Mouse (Mus musculus) kidney, adult 18-20 months (tissue): ENCODE results near the gene Tomm20.

Source experiments
- DNase-seq: peaks from one replicate; pipeline ENCODE4 v3.0.0; 2021

Tomm20 gene

DNA sequence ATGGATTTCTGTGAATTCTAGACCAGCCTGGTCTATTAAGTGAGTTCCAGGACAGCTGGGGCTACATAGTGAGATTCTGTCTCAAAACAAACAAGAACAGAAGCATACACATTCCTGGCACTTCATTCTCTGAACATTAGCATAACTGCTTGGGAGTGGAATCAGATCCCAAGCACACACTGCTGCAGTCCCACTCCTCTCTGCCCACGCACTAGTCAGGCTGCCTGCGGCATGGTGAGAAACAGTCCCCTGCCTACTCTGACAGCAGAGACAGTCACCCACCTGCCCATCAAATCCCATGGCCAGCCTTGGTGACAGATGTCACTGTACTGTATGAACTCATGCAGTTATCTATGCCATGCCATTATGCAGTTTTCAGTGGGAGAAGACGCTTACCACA is 15.9 kb upstream of the Tomm20 start:
- DNase-seq, result no peak

DNA sequence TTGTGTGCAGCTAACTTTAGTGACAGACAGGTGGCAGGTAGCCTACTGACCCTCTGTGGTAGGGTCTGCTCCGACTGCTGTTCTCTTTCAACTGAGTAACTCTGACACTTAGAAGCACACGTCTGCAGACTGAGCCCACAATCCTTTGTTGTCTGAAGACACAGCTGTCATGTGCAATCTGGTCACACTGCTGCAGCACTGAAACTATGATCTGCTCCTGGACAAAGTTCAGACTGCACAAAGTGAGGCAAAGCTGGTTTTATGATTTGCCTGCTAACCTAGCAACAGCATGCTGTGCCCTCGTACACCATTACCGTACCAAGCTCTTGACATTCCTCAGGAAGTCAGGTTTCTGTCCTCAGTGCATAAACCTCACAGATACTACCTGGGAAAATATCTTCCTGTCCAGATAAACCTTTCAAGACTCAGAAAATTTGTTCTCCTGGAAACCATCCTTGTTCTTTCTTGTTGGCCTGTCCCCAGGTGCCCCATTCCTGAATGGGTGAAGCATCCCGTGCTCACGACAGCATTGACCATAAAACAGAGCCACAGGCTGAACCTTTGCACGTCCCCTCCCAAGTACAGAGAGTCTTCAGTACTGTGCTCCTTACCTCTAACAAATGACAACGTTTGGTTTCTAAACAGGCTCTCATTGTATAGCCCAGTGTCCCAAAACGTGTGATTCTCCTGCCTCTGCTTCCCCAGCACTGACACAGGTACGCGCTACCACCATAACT is 6.4 kb upstream of the Tomm20 start:
- no peak for DNase-seq

DNA sequence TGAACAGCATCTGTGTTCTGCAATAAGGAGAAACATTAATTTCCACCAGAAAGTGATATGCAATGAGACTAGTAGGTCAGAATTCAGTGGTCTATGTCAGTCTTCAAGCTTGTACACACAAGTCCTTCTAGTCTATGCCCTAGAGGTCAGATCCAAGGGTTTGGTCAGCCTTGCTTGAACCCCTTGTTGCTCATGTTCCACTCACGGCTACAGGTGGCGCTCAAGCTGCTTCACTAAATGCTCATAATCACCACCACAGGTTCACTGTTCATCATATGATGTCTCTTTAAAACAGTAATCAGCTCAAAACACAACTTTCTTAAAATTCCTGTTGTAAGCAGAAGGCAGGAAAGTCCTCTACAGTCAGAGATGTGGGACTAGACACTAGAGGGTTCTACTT is 3.9 kb upstream of the Tomm20 start:
- DNase-seq, result no peak

DNA sequence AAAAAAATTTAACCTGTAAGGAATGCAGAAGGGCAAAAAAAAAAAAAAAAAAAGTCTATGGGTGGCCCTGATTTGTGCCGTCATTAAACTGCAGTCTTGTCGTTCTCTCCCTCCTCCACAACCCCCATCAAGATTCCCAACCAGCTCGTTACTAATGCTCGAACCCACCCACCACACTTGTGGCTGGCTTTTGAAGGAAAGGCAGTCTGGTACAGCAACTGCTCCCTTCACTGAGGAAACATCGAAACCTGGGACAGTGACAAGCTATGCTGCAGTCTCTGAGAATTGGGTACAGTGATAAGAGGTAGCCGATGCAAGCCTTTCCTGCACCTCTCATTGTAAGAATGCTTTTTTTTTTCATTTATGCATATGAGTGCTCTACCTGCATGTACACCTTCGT is 800 bp upstream of the Tomm20 start:
- no peak for DNase-seq

DNA sequence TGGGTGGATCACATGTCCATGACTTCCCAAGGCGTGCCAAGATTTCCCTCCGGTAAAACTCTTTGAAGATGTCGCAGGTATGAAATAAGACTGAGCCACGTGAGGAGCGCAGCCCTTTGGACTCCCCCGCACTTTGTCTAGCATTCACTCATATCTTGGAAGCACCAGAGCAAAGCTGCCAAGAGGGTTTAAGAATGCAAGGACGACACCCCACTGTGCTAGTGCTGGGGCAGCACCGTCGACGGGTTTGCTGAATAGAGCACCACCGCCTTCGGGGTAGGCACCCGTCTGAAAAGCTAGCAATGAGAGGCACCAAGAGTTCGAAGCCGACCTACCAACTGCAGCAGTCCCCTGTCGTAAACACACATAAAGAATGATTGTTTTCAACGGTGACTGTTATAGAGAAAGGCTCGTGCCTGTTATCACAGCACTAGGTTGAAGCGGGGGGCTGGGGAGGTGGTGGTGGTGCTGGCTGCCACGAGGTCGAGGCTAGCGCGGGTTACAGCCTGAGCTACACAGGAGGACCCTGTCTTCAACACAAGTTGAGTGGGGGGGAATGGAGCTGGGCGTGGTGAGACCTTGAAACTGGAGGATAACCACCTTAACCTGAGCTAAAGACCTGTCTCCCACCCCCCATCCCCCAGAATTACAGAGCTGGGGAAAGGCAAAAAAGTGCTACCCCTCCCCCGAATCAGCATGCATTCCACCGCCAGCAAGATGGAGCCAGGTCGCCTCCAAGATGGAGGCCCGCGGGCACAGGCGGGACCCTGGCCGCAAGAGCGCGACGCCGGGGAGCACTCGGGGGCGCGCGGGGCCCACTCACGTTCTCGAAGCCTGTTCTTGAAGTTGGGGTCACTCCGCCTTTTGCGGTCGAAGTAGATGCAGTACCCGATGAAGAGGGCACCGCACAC is 608 bp downstream of the Tomm20 start:
- DNase-seq, result peak; percentile 77

DNA sequence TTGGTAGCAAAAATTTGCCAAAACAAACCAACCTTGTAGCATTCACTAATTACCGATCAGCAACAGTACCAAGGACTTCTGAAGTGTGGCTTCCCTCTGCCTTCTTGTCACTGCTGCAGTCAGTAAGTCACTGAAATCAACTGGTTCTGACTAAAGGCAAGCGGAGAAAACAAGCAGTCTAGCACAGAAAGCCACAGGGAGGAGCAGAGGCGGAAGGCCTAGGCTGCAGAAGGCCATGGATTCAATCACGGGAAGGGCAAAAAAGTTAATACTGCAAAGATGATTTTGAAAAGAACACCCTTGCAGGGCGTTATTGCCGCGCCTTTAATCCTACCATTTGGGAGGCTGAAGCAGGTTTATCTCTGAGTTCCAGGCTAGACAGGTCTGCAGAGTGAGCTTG is 2.1 kb downstream of the Tomm20 start:
- DNase-seq, result no peak

DNA sequence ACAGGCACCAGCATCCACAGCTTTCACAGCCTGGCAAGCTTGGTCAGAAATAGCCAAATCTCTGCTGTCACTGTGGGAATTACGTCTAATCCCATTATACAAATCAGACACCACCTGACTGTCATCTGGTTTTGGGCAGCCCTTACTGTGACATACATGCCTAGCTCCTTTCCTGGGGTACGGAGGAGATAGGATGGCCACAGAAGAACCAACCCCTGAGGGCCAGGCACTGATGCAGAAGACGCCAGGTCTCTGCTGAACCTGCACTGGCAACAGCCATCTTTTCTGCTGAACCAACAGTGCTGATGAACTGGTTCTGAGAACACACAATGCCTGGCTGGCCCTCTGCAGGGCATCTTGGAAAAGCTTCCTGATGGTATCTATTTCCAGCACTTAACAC is 8.3 kb downstream of the Tomm20 start:
- DNase-seq, result no peak

DNA sequence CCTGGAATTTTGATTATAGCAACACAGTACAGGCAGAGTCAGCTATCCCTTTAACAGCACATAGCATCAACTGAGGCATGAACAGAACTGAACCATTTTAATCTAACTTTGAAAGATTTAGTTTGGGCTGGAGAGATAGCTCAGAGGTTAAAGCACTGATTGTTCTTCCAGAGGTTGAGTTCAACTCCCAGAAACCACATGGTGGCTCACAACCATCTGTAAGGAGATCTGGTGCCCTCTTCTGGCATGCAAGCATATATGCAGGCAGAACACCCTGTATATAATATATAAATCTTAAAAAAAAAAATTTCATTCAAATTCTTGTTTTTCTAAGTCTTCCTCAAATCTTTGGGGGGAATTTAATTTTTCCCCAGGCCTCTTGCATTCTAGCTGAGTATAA is 9.7 kb downstream of the Tomm20 start:
- no peak for DNase-seq

DNA sequence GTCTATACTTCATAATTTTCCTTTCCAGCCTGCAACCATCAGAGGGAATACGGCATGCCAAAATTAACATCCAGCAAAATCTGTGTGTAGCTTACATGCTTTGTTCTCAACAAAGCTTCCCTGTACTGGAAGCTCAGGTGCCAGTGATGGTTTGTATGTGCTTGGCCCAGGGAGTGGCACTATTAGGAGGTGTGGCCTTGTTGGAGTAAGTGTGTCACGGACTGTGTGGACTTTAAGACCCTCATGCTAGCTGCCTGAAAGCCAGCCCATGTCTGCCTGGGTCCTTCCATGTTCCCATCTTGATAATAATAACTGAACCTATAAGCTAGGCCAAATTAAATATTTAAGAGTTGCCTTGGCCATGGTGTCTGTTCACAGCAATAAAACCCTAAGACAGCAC is 10.3 kb downstream of the Tomm20 start:
- no peak for DNase-seq

DNA sequence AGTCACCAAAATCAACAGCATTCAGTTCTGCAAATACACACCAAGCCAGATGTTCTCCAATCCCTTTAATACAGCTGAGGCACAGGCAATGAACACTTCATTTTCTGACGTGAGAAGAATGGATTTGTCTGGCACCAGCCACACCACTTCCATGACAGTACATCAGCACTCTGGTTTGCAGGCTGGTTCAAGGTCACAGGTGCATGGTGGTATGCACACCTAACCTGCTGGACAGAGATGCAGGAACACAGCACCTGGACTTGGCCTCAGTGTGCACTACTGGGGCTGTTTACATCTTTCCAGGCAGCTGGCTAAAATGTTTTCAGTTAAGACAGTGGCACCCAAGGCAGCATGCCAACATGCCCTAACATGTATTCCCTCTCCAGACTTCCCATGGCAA is 13.0 kb downstream of the Tomm20 start:
- no peak for DNase-seq

DNA sequence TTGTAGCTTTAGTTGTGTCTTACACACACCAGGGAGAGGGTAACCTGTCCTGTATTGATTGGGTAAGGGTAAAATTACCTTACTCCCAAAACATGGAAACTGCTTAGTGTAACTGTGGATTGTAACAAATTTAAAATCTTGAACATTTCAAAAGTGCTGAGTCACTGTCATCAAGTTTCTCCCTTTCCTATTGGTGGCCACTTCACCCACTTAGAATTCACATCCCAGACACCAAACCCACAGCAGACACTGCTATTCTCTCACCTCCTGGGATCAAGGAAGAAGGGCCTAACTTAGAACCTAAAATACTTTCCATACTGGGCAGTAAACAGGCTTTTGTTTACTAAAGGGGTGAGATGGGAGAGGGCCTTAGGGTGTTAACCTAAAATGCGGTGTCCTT is 13.4 kb downstream of the Tomm20 start:
- no peak for DNase-seq

DNA sequence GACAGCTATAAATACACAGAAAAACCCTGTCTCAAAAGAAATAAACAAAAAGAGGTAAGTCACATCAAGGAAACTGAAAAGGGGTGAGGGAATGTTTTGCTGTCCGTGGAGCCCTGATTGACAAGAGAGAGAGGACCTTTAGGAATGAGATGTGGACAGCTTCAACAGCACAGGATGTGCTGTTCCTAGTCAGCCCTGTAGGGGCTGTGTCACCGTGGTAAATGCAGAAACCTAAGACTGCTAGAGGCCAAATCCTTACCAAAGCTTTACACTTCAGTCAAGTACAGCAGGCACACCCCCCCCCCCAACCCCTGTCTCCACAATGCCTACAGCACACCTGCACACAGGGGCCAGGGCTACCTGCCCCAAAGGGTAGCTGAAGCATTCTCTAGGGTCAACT is 13.9 kb downstream of the Tomm20 start:
- no peak for DNase-seq

DNA sequence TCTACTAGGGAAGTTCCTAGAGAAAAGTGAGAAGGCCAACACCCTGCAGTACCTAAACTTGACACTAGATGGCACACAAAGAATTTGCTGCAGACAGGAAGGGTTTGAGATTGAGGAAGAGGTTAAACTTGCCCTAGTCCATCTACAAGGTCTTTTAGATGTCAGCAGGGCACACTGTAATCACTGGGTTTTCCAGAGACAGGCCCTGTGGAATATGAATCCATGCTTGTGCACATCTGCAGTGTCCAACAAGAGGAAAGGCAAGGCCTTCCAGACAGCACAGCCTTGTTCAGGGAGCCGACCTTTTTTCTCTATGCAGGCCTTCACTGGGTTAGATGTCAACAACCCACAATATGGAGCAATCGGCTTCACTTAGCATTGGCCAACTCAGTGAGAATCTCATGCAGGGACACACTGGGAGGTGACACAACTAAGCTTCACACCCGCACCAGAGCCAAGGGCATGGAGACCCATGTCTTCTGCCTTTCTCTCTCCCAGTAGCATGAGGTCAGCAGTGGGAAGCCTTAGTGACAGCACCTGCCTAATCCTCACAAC is 16.0 kb downstream of the Tomm20 start:
- DNase-seq, result peak; percentile 68

DNA sequence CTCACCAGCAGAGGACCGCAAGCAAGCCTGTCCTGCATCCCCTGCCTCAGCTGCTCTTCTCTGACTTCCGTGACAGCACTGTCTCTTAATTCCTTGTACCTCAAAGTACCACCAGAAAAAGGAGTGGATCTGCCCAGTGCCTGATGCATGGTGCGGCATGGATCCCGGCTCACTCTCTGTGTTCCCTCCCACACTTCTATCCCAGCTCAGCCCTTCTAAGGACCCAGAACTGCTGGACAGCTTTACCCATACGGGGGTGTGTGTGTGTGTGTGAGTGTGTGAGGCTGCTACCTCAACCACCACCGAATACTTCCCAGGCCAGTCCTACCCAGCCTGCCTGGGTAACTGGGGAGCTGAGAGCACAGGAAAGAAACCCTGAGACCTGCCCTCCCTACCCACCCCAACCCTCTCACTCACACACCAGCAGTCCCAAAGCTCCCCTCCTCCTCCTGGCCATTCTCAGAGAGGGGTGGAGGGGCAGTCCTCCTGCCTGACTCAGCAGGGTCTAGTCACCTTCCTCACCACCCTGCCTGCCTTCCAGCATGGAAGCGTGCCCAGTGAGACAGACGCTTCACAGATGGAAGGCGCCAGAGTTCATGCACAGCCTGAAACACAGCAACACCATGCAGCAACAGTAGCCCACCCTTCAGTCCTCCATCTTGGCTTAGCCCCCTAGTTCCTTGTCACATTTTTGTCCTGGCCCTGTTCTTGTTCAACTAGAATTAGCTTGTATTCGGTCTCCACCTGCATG is 16.7 kb downstream of the Tomm20 start:
- no peak for DNase-seq

DNA sequence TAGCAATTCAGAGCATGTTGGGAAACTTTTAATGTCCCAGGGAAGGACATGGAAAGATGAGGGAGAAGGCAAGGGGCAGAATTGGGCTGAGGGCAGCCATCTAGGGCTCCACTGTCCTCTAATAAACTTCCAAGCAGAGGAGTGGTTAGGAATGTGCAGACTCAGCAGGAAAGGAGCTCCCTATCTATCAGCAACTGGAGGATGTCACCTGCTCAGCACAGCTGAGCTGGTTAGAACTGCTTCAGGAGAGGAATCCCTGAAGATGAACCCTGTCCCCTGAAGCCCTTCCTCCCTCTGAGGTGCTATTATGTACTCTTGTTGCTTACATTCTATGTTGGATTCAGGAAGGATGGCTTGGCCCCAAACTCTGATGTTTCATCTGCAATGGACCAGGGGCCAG is 17.6 kb downstream of the Tomm20 start:
- peak; percentile 25 for DNase-seq

DNA sequence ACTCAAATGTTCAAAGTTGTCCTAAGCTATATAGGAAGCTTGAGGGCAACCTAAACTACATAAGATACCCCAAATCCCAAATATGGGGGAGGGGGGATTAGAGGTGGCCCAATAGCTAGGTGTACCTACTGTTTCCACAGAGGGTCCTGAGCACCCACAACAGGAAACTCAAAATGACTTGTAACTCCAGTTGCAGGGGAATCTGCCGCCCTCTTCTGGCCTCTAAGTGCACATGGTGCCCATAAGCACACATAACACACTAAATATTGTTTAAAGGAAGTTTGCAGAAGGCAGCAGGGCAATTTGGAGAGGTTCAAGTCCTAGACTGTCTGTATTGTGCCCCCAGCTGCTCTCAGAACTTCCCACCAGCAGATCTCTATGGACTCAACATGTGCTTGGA is 18.6 kb downstream of the Tomm20 start:
- DNase-seq, result no peak

DNA sequence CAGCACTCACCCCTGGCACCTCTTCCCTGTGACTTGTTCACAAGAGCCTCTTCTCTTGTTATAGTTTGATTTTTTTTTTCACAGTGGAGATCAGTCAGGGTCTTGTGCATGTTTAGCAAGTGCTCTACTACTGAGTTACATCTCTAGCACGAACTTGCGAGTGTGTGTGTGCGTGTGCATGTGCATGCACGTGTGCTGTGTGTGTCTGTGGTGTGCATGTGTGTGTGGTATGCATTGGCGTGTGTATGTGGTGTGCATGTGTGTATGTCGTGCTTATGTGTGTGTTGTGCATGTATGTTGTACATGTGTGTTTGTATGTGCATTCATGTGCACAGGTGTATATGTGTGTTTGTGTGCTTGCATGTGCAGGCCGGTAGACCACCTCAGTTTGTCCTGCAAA is 22.7 kb downstream of the Tomm20 start:
- DNase-seq, result no peak

DNA sequence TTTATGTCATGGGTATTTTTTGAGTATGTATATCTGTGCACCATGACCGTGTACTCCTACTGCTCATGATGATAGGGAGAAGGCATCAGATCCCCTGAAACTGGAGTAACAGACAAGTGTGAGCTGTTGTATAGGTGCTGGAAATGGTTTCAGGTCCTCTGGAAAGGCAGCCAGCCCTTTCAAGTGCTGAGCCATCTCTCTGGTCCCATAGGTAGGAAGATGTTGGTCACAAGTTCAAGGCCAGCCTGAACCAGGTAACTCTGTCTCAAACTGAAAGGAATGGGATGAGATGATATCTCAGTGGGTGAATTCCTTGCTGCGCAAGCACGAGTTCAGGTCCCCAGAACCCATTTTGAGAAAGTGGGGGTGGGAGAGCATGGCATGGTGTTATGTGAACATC is 24.2 kb downstream of the Tomm20 start:
- DNase-seq, result no peak

DNA sequence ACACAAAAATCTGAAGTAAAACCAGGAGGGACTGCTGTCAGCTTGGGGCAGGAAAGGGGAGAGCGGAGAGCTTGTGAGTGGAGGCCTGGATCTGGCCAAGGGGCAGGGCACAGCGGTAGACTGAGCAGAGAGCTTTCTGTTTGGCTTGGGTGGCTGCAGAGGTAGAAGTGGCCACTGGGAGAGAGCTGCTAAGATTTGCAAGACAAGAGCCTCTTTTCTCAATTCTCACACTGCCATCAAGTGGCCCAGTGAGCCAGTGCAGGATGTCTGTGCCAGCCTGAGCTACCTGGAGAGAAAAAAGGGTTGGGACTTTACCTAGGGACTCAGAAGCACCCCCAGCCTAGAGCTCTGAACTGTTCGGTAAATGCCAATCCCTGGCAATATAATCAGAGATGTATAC is 24.8 kb downstream of the Tomm20 start:
- peak; percentile 83 for DNase-seq

DNA sequence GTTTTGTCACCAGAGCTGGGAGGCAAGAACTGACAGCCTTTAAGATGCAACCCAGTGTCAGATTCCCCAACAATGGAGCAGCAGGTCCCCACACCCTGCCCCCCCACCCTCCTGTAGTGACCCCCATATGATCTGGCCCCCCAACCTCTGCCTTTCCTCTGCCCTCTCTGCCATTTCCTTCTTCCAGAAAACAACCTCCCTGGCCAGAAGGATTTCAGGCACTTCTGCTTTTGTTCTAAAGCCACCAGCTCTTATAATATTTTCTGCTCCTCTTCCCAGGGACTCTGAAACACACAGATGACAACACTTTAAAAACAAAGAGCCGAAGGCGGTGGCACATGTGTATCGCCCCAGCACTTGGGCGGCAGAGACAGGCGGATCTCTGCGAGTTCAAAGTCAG is 25.3 kb downstream of the Tomm20 start:
- no peak for DNase-seq

DNA sequence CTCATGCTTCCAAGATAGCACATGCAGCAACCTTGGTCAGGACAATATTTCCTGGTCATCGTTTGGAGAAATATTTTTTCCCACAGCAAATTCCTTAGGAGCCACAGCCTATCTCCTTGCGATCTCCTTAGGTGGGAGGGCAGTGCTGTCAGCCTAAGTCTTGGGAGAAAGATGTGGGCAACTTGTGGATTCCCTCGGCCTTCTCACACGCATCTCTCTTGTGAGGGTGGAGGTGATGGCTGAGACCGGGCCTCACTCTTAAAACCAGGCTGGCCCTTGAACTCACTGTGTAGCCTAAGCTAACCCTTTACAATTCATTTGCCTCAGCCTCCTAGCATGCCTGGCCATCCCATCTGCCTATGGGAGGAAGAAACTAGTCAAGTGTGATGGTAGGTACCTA is 25.9 kb downstream of the Tomm20 start:
- no peak for DNase-seq

DNA sequence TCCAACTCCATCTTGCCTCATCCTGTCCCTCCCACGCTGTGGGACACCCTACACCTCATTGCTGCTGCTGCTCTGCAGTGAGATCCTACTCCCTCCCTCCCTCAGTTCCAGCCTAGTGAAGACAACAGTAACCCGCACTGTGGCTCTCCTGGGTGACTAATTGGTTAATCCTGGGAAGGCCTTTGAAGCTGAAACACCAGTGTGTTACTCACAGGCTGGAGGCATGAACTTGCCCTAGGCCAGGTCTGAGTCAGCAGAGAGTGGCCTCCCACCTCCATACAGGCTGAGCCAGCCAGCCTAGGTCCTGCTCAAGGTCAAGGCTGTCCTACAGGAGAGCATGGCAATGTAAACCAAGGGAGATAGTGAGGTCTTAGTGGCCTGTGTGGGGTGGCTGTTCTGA is 26.4 kb downstream of the Tomm20 start:
- no peak for DNase-seq

DNA sequence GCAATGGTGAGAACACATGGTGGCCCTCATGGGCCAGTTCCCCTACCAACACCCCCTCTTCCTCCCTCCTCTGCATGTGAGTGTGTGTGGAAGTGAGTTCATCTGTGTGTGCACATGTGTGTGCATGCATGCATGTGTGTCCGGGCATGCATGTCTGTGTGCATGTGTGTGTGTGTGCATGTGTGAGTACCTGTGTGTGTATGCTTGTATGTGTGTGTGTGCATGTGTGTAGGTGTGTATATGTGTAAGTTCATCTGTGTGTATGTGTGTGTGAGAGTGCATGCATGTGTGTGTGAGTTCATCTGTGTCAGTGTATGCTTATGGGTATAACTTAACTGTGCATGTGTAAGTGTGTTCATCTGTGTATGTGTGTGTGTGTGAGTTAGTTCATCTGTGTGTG is 27.3 kb downstream of the Tomm20 start:
- DNase-seq, result no peak
